22 mouse cellular contexts compared by ENCODE assay signal in genomic region chr9:28453062-28453461, GRCm38 (mm10).
"Had no signal": no experiment of that assay in that cellular context is flagged by ENCODE, and none has a peak within 500 bp of the region (broad histone marks: within the 10 kb centered on the region; RNA-seq: fewer than 3 reads in every experiment).

No protein-coding gene starts in this region.

- H3K27ac ChIP-seq: gastrocnemius, adult 2 months; heart, embryonic 10.5 days; hindbrain, embryonic 10.5 days; hindbrain, embryonic 12.5 days; hindbrain, embryonic 14.5 days; intestine, embryonic 15.5 days; layer of hippocampus, adult 2 months; limb, embryonic 10.5 days; limb, embryonic 12.5 days; liver, embryonic 13.5 days had no signal

- H3K4me3 ChIP-seq: gastrocnemius, adult 2 months; heart, embryonic 10.5 days; heart, embryonic 12.5 days; hindbrain, embryonic 10.5 days; hindbrain, embryonic 12.5 days; intestine, embryonic 15.5 days; layer of hippocampus, adult 2 months; limb, embryonic 10.5 days; limb, embryonic 12.5 days; liver, embryonic 13.5 days had no signal

- DNase-seq: gastrocnemius, adult 2 months; gastrocnemius, postnatal 10 days; gastrocnemius, postnatal 25 days; heart, adult 18-20 months; heart, postnatal 10 days; heart, postnatal 4 days; kidney, adult 18-20 months; kidney, adult 8-10 months; kidney, postnatal 10 days; kidney, postnatal 25 days; kidney, postnatal 4 days; liver; liver, embryonic 13.5 days had no signal
